Mouse (Mus musculus) gastrocnemius, postnatal 10 days (tissue): Measurements from ENCODE around the gene Hhat. TPM values are rescaled to one million over a fixed set of nuclear protein-coding genes. Genes with fewer than 3 reads are reported as not detected.

Source experiments
- DNase-seq: peaks from one replicate; pipeline ENCODE4 v3.0.0; 2021; ENCODE audit warnings: mixed read lengths
- long read RNA-seq, 2 experiments: library from polyadenylated mRNA; stranded (forward); transcript quantifications; one replicate each; pipeline ENCODE4 v2.0.0; 2021
- total RNA-seq, 2 experiments: library from RNA; stranded (reverse); gene quantifications; 2 replicates each; pipeline ENCODE4 v1.2.3; 2021

Gene Hhat
- total RNA-seq: 1 to 10 TPM; 1.7 to 4.5 TPM
- long read RNA-seq, experiment 1, partial matches to known transcripts: 1 of 3 reads
- long read RNA-seq, experiment 1, other reads (novel, unspliced or antisense): 1 of 3 reads
- long read RNA-seq, experiment 2: 0 reads

- peak; percentile 64 for DNase-seq
Measured at GRCm38 (mm10) chr1:192770495-192771331, at the start of gene Hhat. Gene Hhat (minus strand): TSS chr1:192771223.

GRCm38 (mm10) chr1:192818334-192818733 lies 47.3 kb upstream of the Hhat start:
- DNase-seq: no peak

GRCm38 (mm10) chr1:192815789-192816188 lies 44.8 kb upstream of the Hhat start:
- DNase-seq: no peak

- no peak for DNase-seq
Measured at GRCm38 (mm10) chr1:192814700-192815099, 43.7 kb upstream of the Hhat start.

- DNase-seq: no peak
Measured at GRCm38 (mm10) chr1:192812758-192813157, 41.7 kb upstream of the Hhat start.

GRCm38 (mm10) chr1:192812290-192812689 lies 41.3 kb upstream of the Hhat start:
- DNase-seq: no peak

- DNase-seq: peak; percentile 38
Measured at GRCm38 (mm10) chr1:192806168-192807157, 35.4 kb upstream of the Hhat start.

GRCm38 (mm10) chr1:192800338-192800737 lies 29.3 kb upstream of the Hhat start:
- no peak for DNase-seq

DNA sequence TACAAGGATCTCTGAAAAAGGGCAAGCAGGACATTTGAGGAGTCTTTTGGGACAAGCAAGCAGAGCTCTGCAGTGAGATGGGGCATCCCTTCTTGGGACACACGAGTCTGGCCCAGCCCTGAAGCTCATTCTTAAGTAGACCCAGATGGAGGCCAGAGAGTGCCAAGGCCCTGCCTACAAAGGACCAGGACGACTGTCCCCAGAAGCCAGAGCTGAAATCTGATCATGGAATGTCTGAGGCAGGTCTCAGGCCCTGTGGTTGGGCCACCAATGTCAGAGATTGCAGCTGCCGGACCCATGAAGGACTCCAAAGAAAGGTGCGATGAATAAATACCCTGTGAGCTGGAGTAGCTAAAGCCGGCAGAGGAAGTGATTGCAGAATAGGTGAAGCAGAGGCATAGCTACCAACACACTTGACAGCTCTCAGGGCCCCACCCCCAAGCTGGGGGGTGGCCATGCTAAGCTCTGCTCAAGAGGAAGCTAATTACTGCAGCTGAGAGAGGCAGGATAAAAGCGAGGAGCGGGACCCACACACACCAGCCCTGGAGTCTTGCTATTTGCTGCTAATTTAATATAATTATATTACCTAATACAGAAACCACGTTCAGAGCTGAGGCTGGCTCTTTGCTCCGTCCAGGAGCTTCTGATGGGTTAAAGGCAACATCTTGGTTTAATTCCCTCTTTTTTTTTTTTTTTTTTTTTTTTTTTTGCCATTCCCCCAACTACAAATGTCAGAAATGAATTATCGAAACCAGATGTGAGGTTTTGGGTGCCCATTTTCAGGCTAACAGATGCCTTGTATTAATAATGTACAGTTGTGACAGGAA lies 28.4 kb upstream of the Hhat start:
- DNase-seq: peak; percentile 19

- peak; percentile 72 for DNase-seq
Measured at GRCm38 (mm10) chr1:192798212-192799164, 27.5 kb upstream of the Hhat start.

DNA sequence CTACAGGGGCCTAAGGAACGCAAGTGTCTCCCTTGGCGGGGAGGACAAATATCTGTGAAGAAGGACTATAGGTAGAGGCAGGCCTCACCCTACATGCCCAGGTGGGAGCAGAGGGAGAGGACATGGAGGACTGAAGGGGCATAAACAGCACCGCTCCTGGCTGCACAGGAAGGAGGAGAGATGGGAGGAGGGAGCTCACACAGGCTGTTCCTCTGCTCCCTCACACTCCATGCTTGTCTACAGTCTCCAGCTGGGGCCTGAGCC lies 25.9 kb upstream of the Hhat start:
- DNase-seq: no peak

GRCm38 (mm10) chr1:192796201-192797010 lies 25.4 kb upstream of the Hhat start:
- no peak for DNase-seq

GRCm38 (mm10) chr1:192794957-192795745 lies 24.1 kb upstream of the Hhat start:
- DNase-seq: no peak

DNA sequence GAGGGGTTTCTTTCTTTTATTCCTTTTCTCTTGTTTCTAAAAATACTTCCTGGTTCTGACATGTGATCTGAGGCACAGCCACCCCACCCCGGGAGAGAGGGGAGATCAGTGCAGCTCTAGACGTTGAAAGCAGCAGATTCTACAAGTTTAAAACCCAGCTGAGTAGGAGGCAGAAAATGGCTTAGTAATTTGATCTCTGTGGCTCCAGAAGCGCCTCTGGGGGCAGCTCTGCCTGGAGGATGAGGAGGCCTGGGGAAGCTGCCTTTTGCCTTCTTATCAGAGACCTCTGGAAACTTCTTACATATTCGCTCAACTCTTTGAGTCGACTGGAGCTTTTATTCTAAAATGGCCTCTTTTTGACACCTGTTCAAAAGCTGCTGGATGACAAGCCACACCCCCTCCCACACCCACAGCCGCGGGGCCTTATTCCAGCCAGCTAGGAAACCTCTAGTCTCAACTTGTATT lies 20.9 kb upstream of the Hhat start:
- DNase-seq: peak; percentile 32

DNA sequence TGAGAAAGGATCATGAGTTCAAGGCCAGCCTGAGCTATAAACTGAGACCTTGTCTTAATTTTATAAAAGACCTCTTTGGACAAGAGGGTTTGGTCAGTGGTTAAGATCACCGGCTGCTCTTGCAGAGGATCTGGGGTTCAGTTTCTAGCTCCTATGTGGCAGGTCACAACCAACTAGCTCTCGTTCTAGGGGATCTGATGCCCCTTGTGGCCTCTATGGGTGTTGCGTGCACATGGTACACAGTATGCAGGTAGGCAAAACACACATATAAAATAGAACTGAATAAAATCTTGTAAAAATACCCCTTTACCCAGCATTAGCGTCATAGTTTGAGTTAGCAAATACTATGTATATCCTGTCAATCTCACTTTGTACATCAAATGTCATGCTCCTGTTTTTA lies 19.4 kb upstream of the Hhat start:
- DNase-seq: peak; percentile 38

DNA sequence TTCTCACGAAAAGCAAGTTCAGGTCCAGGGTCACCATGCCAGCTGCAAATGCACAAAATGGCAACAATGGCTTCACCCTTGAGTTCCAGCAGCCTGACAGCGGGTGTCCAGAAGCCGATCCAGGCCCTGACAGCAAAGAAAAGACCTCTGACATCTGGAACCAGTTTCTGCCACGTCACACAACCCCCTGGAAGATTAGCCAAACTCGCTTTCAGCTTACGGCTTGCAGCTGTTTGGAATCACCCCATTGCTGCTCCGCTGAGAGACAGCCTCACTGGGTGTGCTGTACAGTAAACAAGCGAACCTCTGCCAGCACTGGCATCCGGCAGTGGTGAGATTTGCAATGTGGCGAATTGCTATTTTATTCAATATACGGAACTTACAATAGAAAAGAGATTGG lies 18.8 kb upstream of the Hhat start:
- peak; percentile 56 for DNase-seq

- DNase-seq: peak; percentile 77
Measured at GRCm38 (mm10) chr1:192789111-192789522, 18.1 kb upstream of the Hhat start.

- DNase-seq: no peak
Measured at GRCm38 (mm10) chr1:192786194-192786593, 15.2 kb upstream of the Hhat start.
